Mouse (Mus musculus): ENCODE data around the gene Sstr4. TPM values are rescaled to one million over a fixed set of nuclear protein-coding genes. Genes with fewer than 3 reads are reported as not detected.

Sstr4 gene
- polyA plus RNA-seq, 2 experiments: not detected

DNA sequence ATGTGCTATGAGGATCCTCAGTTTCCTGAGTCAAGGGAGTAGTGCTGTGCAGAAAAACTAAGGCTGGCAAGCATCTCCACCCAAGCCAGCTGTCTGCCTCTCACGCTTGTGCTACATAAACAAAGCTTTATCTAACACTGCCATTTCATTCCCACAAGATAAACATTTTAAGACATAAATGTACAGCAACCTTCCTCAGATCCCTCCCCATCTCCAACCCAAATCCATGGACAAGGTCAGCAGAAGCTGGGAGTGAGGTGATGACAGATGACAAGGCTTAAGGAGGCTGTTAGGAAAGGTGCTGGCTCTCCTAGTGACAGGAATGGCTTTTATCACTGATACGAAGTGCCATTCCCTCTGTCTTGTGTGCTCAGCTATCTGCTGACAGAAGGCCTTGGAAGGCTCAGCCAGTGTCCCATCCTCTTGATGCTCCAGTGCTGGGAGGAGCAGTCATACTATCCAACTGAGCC lies 21.5 kb upstream of the Sstr4 start:
- Histone ChIP-seq H3K4me3 (ENCODE audit: insufficient read depth in 1 of 2, low read depth in 2 of 2, low read length in 2 of 2) (no peak overlapping the region), H3K9ac (replicated peaks) (no peak overlapping the region), H3K9me3 (ENCODE audit: control insufficient read depth, low read length) (no peaks in the 10 kb centered on the region), H3K36me3 (replicated peaks; ENCODE audit: control insufficient read depth, insufficient read depth, low read depth) (no peaks in the 10 kb centered on the region), H3K27me3 (ENCODE audit: control insufficient read depth, insufficient read depth, low read length) (no peaks in the 10 kb centered on the region), H3K4me1 (replicated peaks; ENCODE audit: control insufficient read depth in 2 of 2, insufficient read depth in 2 of 2, low read length in 1 of 2) (no peaks in the 10 kb centered on the region), H3K4me2 (ENCODE audit: low read depth) (no peak overlapping the region), H3K27ac (no peak overlapping the region)
- DNase-seq (ENCODE audit: low read depth in 3 of 3, low spot score in 3 of 3): no peak
- TF ChIP-seq EP300 (IDR thresholded peaks at IDR 0.05; ENCODE audit: low read depth) (no peak), CTCF (IDR thresholded peaks at IDR 0.05; ENCODE audit: low read depth) (no peak)
- no peak for ATAC-seq (ENCODE audit: insufficient read depth)
- 37% methylated on average over 2 of the region's 2 CpGs for WGBS (ENCODE audit: insufficient replicate concordance)

DNA sequence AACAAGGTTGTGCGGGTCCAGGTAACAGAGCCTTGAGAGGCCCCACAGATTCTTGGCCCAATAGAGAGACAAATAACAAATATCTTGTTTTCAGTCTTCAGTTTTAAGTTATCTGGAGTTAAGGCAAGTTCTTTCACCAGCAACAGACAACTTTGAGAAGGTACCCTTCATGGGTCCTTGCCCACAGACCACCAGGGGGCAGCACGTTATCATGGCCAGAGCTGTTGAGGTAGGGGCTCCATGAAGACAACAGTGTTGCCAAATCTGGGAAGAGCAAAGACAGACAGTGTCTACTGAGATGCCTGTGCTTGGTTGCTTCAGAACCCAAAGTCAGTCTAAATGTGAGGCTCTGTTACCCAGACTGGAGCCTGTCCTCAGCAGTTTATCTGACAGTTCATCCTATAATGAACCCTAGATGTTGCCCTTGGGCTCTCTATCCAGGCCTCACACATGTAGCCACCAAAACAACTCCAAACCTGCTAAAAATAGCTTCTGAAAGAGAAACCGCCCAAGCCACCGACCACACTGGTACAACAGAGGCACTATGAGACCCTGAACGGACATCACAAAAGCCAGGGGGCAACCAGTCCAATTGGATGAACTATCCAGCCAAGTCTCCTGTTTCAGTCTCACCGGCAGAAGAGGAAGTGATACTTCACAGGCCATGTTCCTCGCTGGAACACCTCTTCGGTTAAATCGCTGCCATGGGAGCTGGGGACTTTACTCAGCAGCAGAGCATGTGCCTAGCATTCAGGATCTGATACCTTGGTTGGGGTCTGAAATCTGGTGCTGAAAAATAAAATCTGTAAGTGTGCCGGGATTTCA lies 19.6 kb upstream of the Sstr4 start:
- H3K9ac ChIP-seq (replicated peaks): no peak overlapping the region
- no peak overlapping the region for H3K27ac ChIP-seq
- H3K36me3 ChIP-seq (replicated peaks; ENCODE audit: control insufficient read depth, insufficient read depth, low read depth): no peaks in the 10 kb centered on the region
- TF ChIP-seq CTCF (IDR thresholded peaks at IDR 0.05; ENCODE audit: low read depth): peak; percentile 76
- no peak for TF ChIP-seq EP300 (IDR thresholded peaks at IDR 0.05; ENCODE audit: low read depth)
- no peak for DNase-seq (ENCODE audit: low read depth in 3 of 3, low spot score in 3 of 3)
- H3K9me3 ChIP-seq (ENCODE audit: control insufficient read depth, low read length): no peaks in the 10 kb centered on the region
- 0 out of 2 replicates have a peak, but pooled peaks have one; percentile 33 for ATAC-seq (ENCODE audit: insufficient read depth)
- WGBS (ENCODE audit: insufficient replicate concordance): 37% methylated on average over 10 of the region's 10 CpGs
- no peaks in the 10 kb centered on the region for H3K4me1 ChIP-seq (replicated peaks; ENCODE audit: control insufficient read depth in 2 of 2, insufficient read depth in 2 of 2, low read length in 1 of 2)
- H3K27me3 ChIP-seq (ENCODE audit: control insufficient read depth, insufficient read depth, low read length): no peaks in the 10 kb centered on the region
- H3K4me3 ChIP-seq (ENCODE audit: insufficient read depth in 1 of 2, low read depth in 2 of 2, low read length in 2 of 2): no peak overlapping the region
- H3K4me2 ChIP-seq (ENCODE audit: low read depth): no peak overlapping the region

DNA sequence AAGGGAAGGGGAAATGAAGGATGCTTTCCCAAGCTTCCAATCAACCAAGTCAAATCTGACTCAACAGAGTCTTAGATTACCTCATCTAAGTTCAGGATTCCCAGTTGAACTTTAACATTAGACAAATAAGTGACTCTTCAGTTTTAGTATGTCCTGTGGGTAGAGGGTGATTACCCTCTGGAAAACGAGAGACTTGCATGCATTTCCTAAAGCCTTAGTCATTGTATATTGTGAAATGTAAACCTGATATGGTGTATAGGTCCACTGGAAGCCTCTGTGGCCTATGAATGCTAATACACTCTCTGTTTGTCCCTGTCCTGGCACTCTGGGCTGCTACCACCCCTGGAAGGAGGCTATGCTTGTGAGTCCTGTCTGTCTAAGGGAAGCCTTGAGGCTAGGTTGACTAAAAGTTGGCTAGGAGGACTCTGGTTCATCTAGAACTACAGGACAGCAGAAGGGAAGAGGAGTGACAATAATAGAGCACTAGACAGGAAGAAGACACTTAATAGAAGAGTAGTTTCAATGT lies 16.3 kb upstream of the Sstr4 start:
- Histone ChIP-seq H3K9ac (replicated peaks) (no peak overlapping the region), H3K27me3 (ENCODE audit: control insufficient read depth, insufficient read depth, low read length) (no peaks in the 10 kb centered on the region), H3K4me2 (ENCODE audit: low read depth) (no peak overlapping the region), H3K4me3 (ENCODE audit: insufficient read depth in 1 of 2, low read depth in 2 of 2, low read length in 2 of 2) (no peak overlapping the region), H3K4me1 (replicated peaks; ENCODE audit: control insufficient read depth in 2 of 2, insufficient read depth in 2 of 2, low read length in 1 of 2) (no peaks in the 10 kb centered on the region), H3K27ac (no peak overlapping the region), H3K9me3 (ENCODE audit: control insufficient read depth, low read length) (no peaks in the 10 kb centered on the region), H3K36me3 (replicated peaks; ENCODE audit: control insufficient read depth, insufficient read depth, low read depth) (no peaks in the 10 kb centered on the region)
- 18% methylated on average over 1 of the region's 1 CpGs for WGBS (ENCODE audit: insufficient replicate concordance)
- TF ChIP-seq CTCF (IDR thresholded peaks at IDR 0.05; ENCODE audit: low read depth) (no peak), EP300 (IDR thresholded peaks at IDR 0.05; ENCODE audit: low read depth) (no peak)
- DNase-seq (ENCODE audit: low read depth in 3 of 3, low spot score in 3 of 3) (no peak), ATAC-seq (ENCODE audit: insufficient read depth) (no peak)

DNA sequence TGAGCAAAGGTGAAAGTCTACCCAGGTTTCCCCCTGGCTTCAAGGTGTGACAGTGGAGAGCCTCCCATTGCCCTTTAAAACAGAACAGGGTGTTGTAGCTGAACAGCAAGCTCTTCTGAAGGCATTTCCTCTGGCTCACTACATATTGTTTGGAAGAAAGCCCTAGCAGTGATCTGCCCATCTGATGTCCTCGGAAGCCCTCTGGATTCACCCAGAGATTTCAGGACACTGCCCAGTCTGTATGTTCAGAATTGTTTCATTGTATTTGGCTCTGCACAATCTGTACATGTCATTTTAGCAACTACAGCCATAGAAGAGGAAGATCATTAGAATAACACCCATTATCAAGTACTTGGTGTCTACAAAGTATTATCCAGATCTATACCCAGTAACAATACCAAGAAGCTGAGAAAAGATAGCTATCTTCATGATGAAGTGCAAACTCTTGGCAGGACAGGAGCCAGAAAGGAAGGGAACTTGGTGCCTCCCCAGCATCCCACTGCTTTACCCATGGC lies 15.2 kb upstream of the Sstr4 start:
- ATAC-seq (ENCODE audit: insufficient read depth) (no peak), DNase-seq (ENCODE audit: low read depth in 3 of 3, low spot score in 3 of 3) (no peak)
- Histone ChIP-seq H3K4me1 (replicated peaks; ENCODE audit: control insufficient read depth in 2 of 2, insufficient read depth in 2 of 2, low read length in 1 of 2) (no peaks in the 10 kb centered on the region), H3K36me3 (replicated peaks; ENCODE audit: control insufficient read depth, insufficient read depth, low read depth) (no peaks in the 10 kb centered on the region), H3K27ac (no peak overlapping the region), H3K4me2 (ENCODE audit: low read depth) (no peak overlapping the region), H3K9ac (replicated peaks) (no peak overlapping the region), H3K4me3 (ENCODE audit: insufficient read depth in 1 of 2, low read depth in 2 of 2, low read length in 2 of 2) (no peak overlapping the region), H3K27me3 (ENCODE audit: control insufficient read depth, insufficient read depth, low read length) (no peaks in the 10 kb centered on the region), H3K9me3 (ENCODE audit: control insufficient read depth, low read length) (no peaks in the 10 kb centered on the region)
- WGBS (ENCODE audit: insufficient replicate concordance): 50% methylated on average over 1 of the region's 1 CpGs
- TF ChIP-seq EP300 (IDR thresholded peaks at IDR 0.05; ENCODE audit: low read depth) (no peak), CTCF (IDR thresholded peaks at IDR 0.05; ENCODE audit: low read depth) (no peak)

DNA sequence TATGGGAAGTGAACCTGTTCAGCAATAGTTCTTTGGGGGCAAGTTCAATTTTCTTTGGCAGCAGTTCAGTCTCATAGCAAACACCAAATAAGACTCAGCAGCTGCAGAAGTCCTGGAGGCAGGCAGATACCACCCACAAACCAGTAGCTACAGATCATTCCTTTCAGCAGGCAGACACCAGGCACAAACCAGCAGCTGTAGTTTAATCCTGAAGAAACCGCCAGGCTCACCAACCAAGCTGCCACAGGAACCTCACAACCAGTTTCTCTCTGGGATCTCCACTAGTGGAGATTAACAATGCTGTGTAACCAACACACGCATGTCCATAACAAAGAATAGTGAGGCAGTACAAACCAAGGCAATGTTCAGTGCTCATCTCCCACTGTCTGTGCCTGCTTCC lies 14.1 kb upstream of the Sstr4 start:
- H3K27ac ChIP-seq: no peak overlapping the region
- 48% methylated on average over 2 of the region's 2 CpGs for WGBS (ENCODE audit: insufficient replicate concordance)
- H3K4me1 ChIP-seq (replicated peaks; ENCODE audit: control insufficient read depth in 2 of 2, insufficient read depth in 2 of 2, low read length in 1 of 2): no peaks in the 10 kb centered on the region

More for the DNA sequence above, 14.1 kb upstream of the Sstr4 start:
- DNase-seq (ENCODE audit: low read depth in 3 of 3, low spot score in 3 of 3) (no peak), ATAC-seq (ENCODE audit: insufficient read depth) (no peak)
- H3K9me3 ChIP-seq (ENCODE audit: control insufficient read depth, low read length): no peaks in the 10 kb centered on the region
- no peaks in the 10 kb centered on the region for H3K36me3 ChIP-seq (replicated peaks; ENCODE audit: control insufficient read depth, insufficient read depth, low read depth)
- H3K9ac ChIP-seq (replicated peaks): no peak overlapping the region
- no peaks in the 10 kb centered on the region for H3K27me3 ChIP-seq (ENCODE audit: control insufficient read depth, insufficient read depth, low read length)
- H3K4me3 ChIP-seq (ENCODE audit: insufficient read depth in 1 of 2, low read depth in 2 of 2, low read length in 2 of 2): no peak overlapping the region
- H3K4me2 ChIP-seq (ENCODE audit: low read depth): no peak overlapping the region
- TF ChIP-seq CTCF (IDR thresholded peaks at IDR 0.05; ENCODE audit: low read depth) (no peak), EP300 (IDR thresholded peaks at IDR 0.05; ENCODE audit: low read depth) (no peak)
